Mouse (Mus musculus): ENCODE data around the gene C2. TPM values are rescaled to one million over a fixed set of nuclear protein-coding genes. Genes with fewer than 3 reads are reported as not detected.
"Not testable (repeated sequence)": the region's sequence is repeated elsewhere in the genome, so short reads cannot be mapped to it uniquely, and the experiment has no call there.

C2 gene
- polyA plus RNA-seq, 1 experiment from 2014 or later = 14.9 TPM

GRCm38 (mm10) chr17:34901948-34902347 lies 3.9 kb upstream of the C2 start:
- not testable (repeated sequence) for H3K4me2 ChIP-seq (replicated peaks); H3K9me3 ChIP-seq; H3K9ac ChIP-seq; H3K4me1 ChIP-seq (replicated peaks); H3K27me3 ChIP-seq (replicated peaks); ATAC-seq; H3K27ac ChIP-seq; H3K4me3 ChIP-seq (replicated peaks)
- WGBS = 89% methylated on average over 9 of the region's 10 CpGs
- H3K36me3 ChIP-seq = peaks cover 38% of the 10 kb centered on the region

- not testable (repeated sequence) for ATAC-seq; H3K27ac ChIP-seq; H3K9me3 ChIP-seq; H3K9ac ChIP-seq; H3K4me3 ChIP-seq (replicated peaks); H3K27me3 ChIP-seq (replicated peaks)
- peaks cover 34% of the 10 kb centered on the region for H3K36me3 ChIP-seq
- peak overlapping the region; percentile 76; the same call in 1 of the 2 replicates for H3K4me2 ChIP-seq (replicated peaks)
- H3K4me1 ChIP-seq (replicated peaks) = peaks cover 15% of the 10 kb centered on the region
These were observed 2.8 kb upstream of the C2 start for GRCm38 (mm10) chr17:34900826-34901225.

DNA sequence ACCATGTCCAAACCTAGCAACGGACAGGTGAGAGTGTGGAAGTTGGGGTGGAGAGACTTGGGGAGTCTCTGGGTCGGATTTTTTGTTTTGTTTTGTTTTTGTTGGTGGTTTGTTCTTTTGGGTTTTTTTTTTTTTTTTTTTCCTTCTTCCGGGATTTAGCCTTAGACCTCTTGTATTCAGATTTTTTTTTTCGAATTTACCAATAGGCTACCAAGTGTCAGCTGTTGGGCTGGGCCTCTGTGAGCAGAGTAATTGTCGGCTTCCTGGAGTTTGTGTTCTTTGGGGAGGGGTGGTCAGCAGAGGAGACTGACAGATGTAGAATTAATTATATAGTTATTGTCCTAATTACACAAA lies 1.8 kb upstream of the C2 start:
- no peaks in the 10 kb centered on the region for H3K9me3 ChIP-seq

GRCm38 (mm10) chr17:34899053-34899889 lies 1.2 kb upstream of the C2 start:
- H3K9ac ChIP-seq = peak overlapping the region; percentile 94
- peak; percentile 6 for ATAC-seq
- WGBS = under 1% methylated on average over 42 of the region's 45 CpGs

More for the DNA sequence above, 1.8 kb upstream of the C2 start:
- no peaks in the 10 kb centered on the region for H3K27me3 ChIP-seq (replicated peaks)
- peak overlapping the region; percentile 96 for H3K27ac ChIP-seq
- peaks cover 21% of the 10 kb centered on the region for H3K4me1 ChIP-seq (replicated peaks)
- WGBS = 2% methylated on average over 5 of the region's 5 CpGs
- peak overlapping the region; percentile 76 for H3K4me2 ChIP-seq (replicated peaks)
- peaks cover 26% of the 10 kb centered on the region for H3K36me3 ChIP-seq
- ATAC-seq = no peak
- H3K9ac ChIP-seq = peak overlapping the region; percentile 94
- H3K4me3 ChIP-seq (replicated peaks) = peak overlapping the region; percentile 97

GRCm38 (mm10) chr17:34898706-34899052 lies 614 bp upstream of the C2 start:
- 0% methylated on average over 7 of the region's 47 CpGs for WGBS
- Histone ChIP-seq H3K9me3 (no peaks in the 10 kb centered on the region), H3K27me3 (replicated peaks) (no peaks in the 10 kb centered on the region), H3K4me2 (replicated peaks) (peak overlapping the region; percentile 76), H3K36me3 (peaks cover 22% of the 10 kb centered on the region), H3K9ac (peak overlapping the region; percentile 94), H3K4me1 (replicated peaks) (peaks cover 24% of the 10 kb centered on the region), H3K27ac (peak overlapping the region; percentile 96), H3K4me3 (replicated peaks) (peak overlapping the region; percentile 97)
- peak; percentile 5; the same call in 1 of the 2 replicates for ATAC-seq

More at GRCm38 (mm10) chr17:34899053-34899889, 1.2 kb upstream of the C2 start:
- no peaks in the 10 kb centered on the region for H3K27me3 ChIP-seq (replicated peaks)
- peaks cover 21% of the 10 kb centered on the region for H3K4me1 ChIP-seq (replicated peaks)
- H3K27ac ChIP-seq = peak overlapping the region; percentile 96
- H3K4me3 ChIP-seq (replicated peaks) = peak overlapping the region; percentile 97
- peaks cover 25% of the 10 kb centered on the region for H3K36me3 ChIP-seq
- no peaks in the 10 kb centered on the region for H3K9me3 ChIP-seq
- peak overlapping the region; percentile 76 for H3K4me2 ChIP-seq (replicated peaks)

DNA sequence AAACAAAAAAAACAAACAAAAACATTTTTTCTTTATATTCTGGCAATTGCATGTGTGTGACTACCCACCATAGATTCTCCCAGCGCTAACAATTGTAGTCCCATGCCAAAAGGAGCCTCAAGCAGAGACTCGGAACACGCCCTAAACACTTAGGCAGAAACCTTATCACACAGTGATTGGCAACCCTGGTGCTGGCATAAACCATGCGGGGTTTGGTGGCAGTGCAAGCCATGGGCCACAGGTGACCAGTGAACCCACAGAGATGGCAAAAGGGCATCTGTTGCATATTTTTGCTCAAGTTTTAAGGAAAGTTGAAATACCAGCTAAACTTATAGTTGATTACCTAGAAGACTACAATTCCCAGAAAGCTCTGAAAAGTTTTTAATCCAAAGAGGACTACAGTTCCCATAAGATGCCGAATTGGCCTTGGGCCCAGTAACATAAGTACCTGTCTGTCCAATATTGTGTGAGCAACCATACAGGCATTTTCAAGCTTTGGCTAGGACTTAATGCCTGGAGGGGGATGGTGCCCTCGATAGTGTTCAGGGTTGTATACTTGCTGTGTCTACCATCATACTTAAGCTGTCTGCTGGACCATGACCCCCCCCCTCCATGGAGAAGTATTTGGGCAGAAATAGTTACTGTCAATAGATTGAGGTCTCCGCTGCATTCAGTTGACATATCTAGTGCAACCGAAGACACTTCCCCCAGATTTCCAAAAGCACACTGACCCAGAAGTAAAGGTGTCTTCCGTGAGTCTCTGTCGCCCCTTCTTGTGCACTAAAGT lies 499 bp downstream of the C2 start:
- 14% methylated on average over 10 of the region's 10 CpGs for WGBS
- peak overlapping the region; percentile 76 for H3K4me2 ChIP-seq (replicated peaks)
- H3K36me3 ChIP-seq = peaks cover 12% of the 10 kb centered on the region
- peak overlapping the region; percentile 94 for H3K9ac ChIP-seq
- H3K27me3 ChIP-seq (replicated peaks) = no peaks in the 10 kb centered on the region
- H3K4me3 ChIP-seq (replicated peaks) = peak overlapping the region; percentile 97
- 0 out of 2 replicates have a peak, but pooled peaks have one; percentile 9 for ATAC-seq
- H3K9me3 ChIP-seq = no peaks in the 10 kb centered on the region
- peaks cover 29% of the 10 kb centered on the region for H3K4me1 ChIP-seq (replicated peaks)
- H3K27ac ChIP-seq = peak overlapping the region; percentile 96

GRCm38 (mm10) chr17:34896366-34896765 lies 1.7 kb downstream of the C2 start:
- Histone ChIP-seq H3K9ac (0 out of 2 replicates have a peak overlapping the region, but pooled peaks have one; percentile 93), H3K4me2 (replicated peaks) (peak overlapping the region; percentile 82; the same call in 1 of the 2 replicates), H3K27ac (peak overlapping the region; percentile 41; the same call in 1 of the 2 replicates), H3K27me3 (replicated peaks) (no peaks in the 10 kb centered on the region), H3K36me3 (peaks cover 11% of the 10 kb centered on the region), H3K4me1 (replicated peaks) (peaks cover 29% of the 10 kb centered on the region), H3K4me3 (replicated peaks) (no peak overlapping the region), H3K9me3 (no peaks in the 10 kb centered on the region)
- 85% methylated on average over 17 of the region's 17 CpGs for WGBS
- no peak for ATAC-seq

DNA sequence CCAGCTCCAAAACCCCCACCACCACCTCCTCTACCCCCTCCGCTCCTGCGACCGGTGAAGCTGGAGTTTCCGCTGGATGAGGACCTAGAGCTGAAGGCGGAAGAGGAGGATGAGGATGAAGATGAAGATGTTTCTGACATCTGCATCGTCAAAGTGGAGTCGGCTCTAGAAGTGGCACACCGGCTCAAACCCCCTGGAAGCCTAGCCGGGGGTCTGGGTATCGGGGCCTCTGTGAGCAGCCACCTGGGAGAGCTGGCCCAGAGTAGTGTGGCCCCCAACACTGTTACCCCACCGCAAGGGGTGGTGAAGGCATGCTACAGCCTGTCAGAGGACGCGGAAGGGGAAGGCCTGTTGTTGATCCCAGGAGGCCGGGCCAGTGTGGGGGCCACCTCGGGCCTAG lies 2.3 kb downstream of the C2 start:
- peak overlapping the region; percentile 82 for H3K4me2 ChIP-seq (replicated peaks)
- 93% methylated on average over 15 of the region's 15 CpGs for WGBS
- ATAC-seq = no peak
- peak overlapping the region; percentile 93 for H3K9ac ChIP-seq
- no peaks in the 10 kb centered on the region for H3K9me3 ChIP-seq
- H3K4me1 ChIP-seq (replicated peaks) = peaks cover 29% of the 10 kb centered on the region
- H3K4me3 ChIP-seq (replicated peaks) = peak overlapping the region; percentile 78
- peaks cover 8% of the 10 kb centered on the region for H3K36me3 ChIP-seq
- no peaks in the 10 kb centered on the region for H3K27me3 ChIP-seq (replicated peaks)
- H3K27ac ChIP-seq = peak overlapping the region; percentile 94

GRCm38 (mm10) chr17:34894801-34895530 lies 3.1 kb downstream of the C2 start:
- Histone ChIP-seq H3K27me3 (replicated peaks) (no peaks in the 10 kb centered on the region), H3K9me3 (no peaks in the 10 kb centered on the region), H3K4me3 (replicated peaks) (peak overlapping the region; percentile 78), H3K9ac (peak overlapping the region; percentile 93), H3K4me2 (replicated peaks) (peak overlapping the region; percentile 82), H3K36me3 (peaks cover 8% of the 10 kb centered on the region), H3K4me1 (replicated peaks) (peaks cover 29% of the 10 kb centered on the region), H3K27ac (peak overlapping the region; percentile 94)
- ATAC-seq = peak; percentile 23; the same call in 1 of the 2 replicates
- WGBS = 8% methylated on average over 51 of the region's 51 CpGs

GRCm38 (mm10) chr17:34894074-34894597 lies 3.9 kb downstream of the C2 start:
- whole genome bisulfite sequencing = 2% methylated on average over 28 of the region's 51 CpGs
- no peaks in the 10 kb centered on the region for H3K27me3 ChIP-seq (replicated peaks)
- H3K9me3 ChIP-seq = no peaks in the 10 kb centered on the region
- peak overlapping the region; percentile 93 for H3K9ac ChIP-seq
- peak; percentile 88 for ATAC-seq
- peaks cover 8% of the 10 kb centered on the region for H3K36me3 ChIP-seq
- H3K4me1 ChIP-seq (replicated peaks) = peaks cover 29% of the 10 kb centered on the region
- H3K4me3 ChIP-seq (replicated peaks) = peak overlapping the region; percentile 78
- peak overlapping the region; percentile 82 for H3K4me2 ChIP-seq (replicated peaks)
- H3K27ac ChIP-seq = peak overlapping the region; percentile 94

DNA sequence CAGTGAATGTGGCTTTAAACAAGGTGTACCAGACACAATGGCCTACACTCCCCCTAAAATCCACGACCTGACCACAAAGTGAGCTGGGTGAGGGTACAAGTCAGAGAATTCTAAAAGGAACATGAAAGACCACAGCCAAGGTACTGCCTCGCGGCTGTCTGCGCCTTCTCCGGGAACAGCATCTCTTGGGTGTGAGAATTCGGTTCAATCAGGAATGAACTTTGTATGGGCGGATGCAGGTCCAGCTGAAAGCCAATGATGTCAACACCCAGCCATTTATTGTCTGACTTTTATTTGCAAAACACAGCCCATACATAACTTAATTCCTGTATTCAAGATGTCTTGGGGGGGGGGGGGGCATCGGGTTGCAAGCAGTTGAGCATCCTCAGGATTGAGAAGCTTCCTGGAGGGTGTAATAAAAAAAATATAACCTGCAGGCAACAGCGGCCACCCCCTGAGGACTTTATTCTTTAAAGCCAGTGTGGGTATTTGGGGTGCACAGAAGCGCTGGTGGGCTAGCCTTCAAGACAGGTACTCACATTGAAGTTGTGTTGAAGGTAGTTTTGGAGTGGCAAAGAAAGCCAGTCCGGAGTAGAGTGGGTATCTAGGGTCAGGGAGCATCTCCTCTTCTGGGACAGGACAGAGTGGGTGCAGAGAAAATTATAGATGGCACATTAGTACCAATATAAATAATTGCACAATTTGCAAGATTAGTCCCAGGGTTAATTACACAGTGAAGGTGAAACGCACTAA lies 4.8 kb downstream of the C2 start:
- WGBS = 75% methylated on average over 12 of the region's 12 CpGs
- no peak overlapping the region for H3K9ac ChIP-seq
- H3K36me3 ChIP-seq = peaks cover 8% of the 10 kb centered on the region
- H3K4me1 ChIP-seq (replicated peaks) = peaks cover 29% of the 10 kb centered on the region
- ATAC-seq = no peak
- H3K4me2 ChIP-seq (replicated peaks) = peak overlapping the region; percentile 82
- no peaks in the 10 kb centered on the region for H3K9me3 ChIP-seq
- no peaks in the 10 kb centered on the region for H3K27me3 ChIP-seq (replicated peaks)
- H3K4me3 ChIP-seq (replicated peaks) = peak overlapping the region; percentile 78; the same call in 1 of the 2 replicates
- peak overlapping the region; percentile 94 for H3K27ac ChIP-seq

All from intestine, embryonic 15.5 days (tissue).